Mouse (Mus musculus): Measurements from ENCODE around the gene Oxct1. TPM values are rescaled to one million over a fixed set of nuclear protein-coding genes. Genes with fewer than 3 reads are reported as not detected.

The Oxct1 gene
- polyA plus RNA-seq, 1 experiment from 2014 or later: 23.5 TPM

GRCm38 (mm10) chr15:4087446-4087845 lies 61.3 kb downstream of the Oxct1 start:
- H3K9me3 ChIP-seq (replicated peaks; ENCODE audit: control insufficient read depth, low read length): no peaks in the 10 kb centered on the region
- no peak overlapping the region for H3K4me2 ChIP-seq (ENCODE audit: low read depth, low read length)
- no peaks in the 10 kb centered on the region for H3K4me1 ChIP-seq (ENCODE audit: control insufficient read depth, low read depth, low read length)
- no peak overlapping the region for H3K4me3 ChIP-seq (ENCODE audit: low read depth, low read length)
- 66% methylated on average over 4 of the region's 4 CpGs for WGBS (ENCODE audit: insufficient replicate concordance)
- no peak for ATAC-seq (ENCODE audit: low read depth)
- H3K36me3 ChIP-seq (ENCODE audit: control insufficient read depth, insufficient read depth): no peaks in the 10 kb centered on the region
- no peak overlapping the region for H3K9ac ChIP-seq (ENCODE audit: low read depth, low read length)
- H3K27me3 ChIP-seq (ENCODE audit: control insufficient read depth, insufficient read depth, low read depth, low read length): no peaks in the 10 kb centered on the region
- H3K27ac ChIP-seq (ENCODE audit: low read length): no peak overlapping the region

- no peaks in the 10 kb centered on the region for H3K27me3 ChIP-seq (ENCODE audit: control insufficient read depth, insufficient read depth, low read depth, low read length)
- no peak overlapping the region for H3K27ac ChIP-seq (ENCODE audit: low read length)
- ATAC-seq (ENCODE audit: low read depth): no peak
- H3K4me3 ChIP-seq (ENCODE audit: low read depth, low read length): no peak overlapping the region
- H3K9ac ChIP-seq (ENCODE audit: low read depth, low read length): no peak overlapping the region
- WGBS (ENCODE audit: insufficient replicate concordance): 75% methylated on average over 7 of the region's 7 CpGs
- H3K4me1 ChIP-seq (ENCODE audit: control insufficient read depth, low read depth, low read length): no peaks in the 10 kb centered on the region
- H3K9me3 ChIP-seq (replicated peaks; ENCODE audit: control insufficient read depth, low read length): no peaks in the 10 kb centered on the region
- H3K36me3 ChIP-seq (ENCODE audit: control insufficient read depth, insufficient read depth): no peaks in the 10 kb centered on the region
- H3K4me2 ChIP-seq (ENCODE audit: low read depth, low read length): no peak overlapping the region
Measured at GRCm38 (mm10) chr15:4087914-4088313, 61.7 kb downstream of the Oxct1 start.

GRCm38 (mm10) chr15:4090601-4091000 lies 64.4 kb downstream of the Oxct1 start:
- Histone ChIP-seq H3K4me3 (ENCODE audit: low read depth, low read length) (no peak overlapping the region), H3K4me1 (ENCODE audit: control insufficient read depth, low read depth, low read length) (no peaks in the 10 kb centered on the region), H3K27ac (ENCODE audit: low read length) (no peak overlapping the region), H3K4me2 (ENCODE audit: low read depth, low read length) (no peak overlapping the region), H3K27me3 (ENCODE audit: control insufficient read depth, insufficient read depth, low read depth, low read length) (no peaks in the 10 kb centered on the region), H3K36me3 (ENCODE audit: control insufficient read depth, insufficient read depth) (no peaks in the 10 kb centered on the region), H3K9ac (ENCODE audit: low read depth, low read length) (no peak overlapping the region), H3K9me3 (replicated peaks; ENCODE audit: control insufficient read depth, low read length) (no peaks in the 10 kb centered on the region)
- WGBS (ENCODE audit: insufficient replicate concordance): 60% methylated on average over 3 of the region's 3 CpGs
- ATAC-seq (ENCODE audit: low read depth): no peak

GRCm38 (mm10) chr15:4092586-4092985 lies 66.4 kb downstream of the Oxct1 start:
- no peak for ATAC-seq (ENCODE audit: low read depth)
- 72% methylated on average over 2 of the region's 2 CpGs for WGBS (ENCODE audit: insufficient replicate concordance)

GRCm38 (mm10) chr15:4100341-4100921 lies 74.2 kb downstream of the Oxct1 start:
- H3K27me3 ChIP-seq (ENCODE audit: control insufficient read depth, insufficient read depth, low read depth, low read length): no peaks in the 10 kb centered on the region
- no peak overlapping the region for H3K27ac ChIP-seq (ENCODE audit: low read length)
- ATAC-seq (ENCODE audit: low read depth): no peak
- no peaks in the 10 kb centered on the region for H3K36me3 ChIP-seq (ENCODE audit: control insufficient read depth, insufficient read depth)
- H3K4me3 ChIP-seq (ENCODE audit: low read depth, low read length): no peak overlapping the region
- H3K9me3 ChIP-seq (replicated peaks; ENCODE audit: control insufficient read depth, low read length): no peaks in the 10 kb centered on the region
- WGBS (ENCODE audit: insufficient replicate concordance): 80% methylated on average over 10 of the region's 10 CpGs
- H3K4me2 ChIP-seq (ENCODE audit: low read depth, low read length): no peak overlapping the region
- H3K9ac ChIP-seq (ENCODE audit: low read depth, low read length): no peak overlapping the region
- H3K4me1 ChIP-seq (ENCODE audit: control insufficient read depth, low read depth, low read length): no peaks in the 10 kb centered on the region

More at GRCm38 (mm10) chr15:4092586-4092985, 66.4 kb downstream of the Oxct1 start:
- H3K4me1 ChIP-seq (ENCODE audit: control insufficient read depth, low read depth, low read length): no peaks in the 10 kb centered on the region
- no peak overlapping the region for H3K27ac ChIP-seq (ENCODE audit: low read length)
- H3K9me3 ChIP-seq (replicated peaks; ENCODE audit: control insufficient read depth, low read length): no peaks in the 10 kb centered on the region
- no peaks in the 10 kb centered on the region for H3K36me3 ChIP-seq (ENCODE audit: control insufficient read depth, insufficient read depth)
- H3K9ac ChIP-seq (ENCODE audit: low read depth, low read length): no peak overlapping the region
- H3K4me3 ChIP-seq (ENCODE audit: low read depth, low read length): no peak overlapping the region
- no peaks in the 10 kb centered on the region for H3K27me3 ChIP-seq (ENCODE audit: control insufficient read depth, insufficient read depth, low read depth, low read length)
- no peak overlapping the region for H3K4me2 ChIP-seq (ENCODE audit: low read depth, low read length)

- Histone ChIP-seq H3K27ac (ENCODE audit: low read length) (no peak overlapping the region), H3K36me3 (ENCODE audit: control insufficient read depth, insufficient read depth) (no peaks in the 10 kb centered on the region), H3K27me3 (ENCODE audit: control insufficient read depth, insufficient read depth, low read depth, low read length) (no peaks in the 10 kb centered on the region), H3K4me2 (ENCODE audit: low read depth, low read length) (no peak overlapping the region), H3K9me3 (replicated peaks; ENCODE audit: control insufficient read depth, low read length) (no peaks in the 10 kb centered on the region), H3K4me1 (ENCODE audit: control insufficient read depth, low read depth, low read length) (no peaks in the 10 kb centered on the region), H3K4me3 (ENCODE audit: low read depth, low read length) (no peak overlapping the region), H3K9ac (ENCODE audit: low read depth, low read length) (no peak overlapping the region)
- WGBS (ENCODE audit: insufficient replicate concordance): 73% methylated on average over 10 of the region's 10 CpGs
- no peak for ATAC-seq (ENCODE audit: low read depth)
Measured at GRCm38 (mm10) chr15:4101025-4101424, 74.8 kb downstream of the Oxct1 start.

- H3K27ac ChIP-seq (ENCODE audit: low read length): no peak overlapping the region
- no peak overlapping the region for H3K4me2 ChIP-seq (ENCODE audit: low read depth, low read length)
- no peak overlapping the region for H3K4me3 ChIP-seq (ENCODE audit: low read depth, low read length)
- no peaks in the 10 kb centered on the region for H3K36me3 ChIP-seq (ENCODE audit: control insufficient read depth, insufficient read depth)
- no peak for ATAC-seq (ENCODE audit: low read depth)
- WGBS (ENCODE audit: insufficient replicate concordance): 72% methylated on average over 12 of the region's 12 CpGs
- H3K4me1 ChIP-seq (ENCODE audit: control insufficient read depth, low read depth, low read length): no peaks in the 10 kb centered on the region
- H3K9me3 ChIP-seq (replicated peaks; ENCODE audit: control insufficient read depth, low read length): no peaks in the 10 kb centered on the region
- H3K27me3 ChIP-seq (ENCODE audit: control insufficient read depth, insufficient read depth, low read depth, low read length): no peaks in the 10 kb centered on the region
- no peak overlapping the region for H3K9ac ChIP-seq (ENCODE audit: low read depth, low read length)
Measured at GRCm38 (mm10) chr15:4104319-4104718, 78.1 kb downstream of the Oxct1 start.

GRCm38 (mm10) chr15:4105498-4105897 lies 79.3 kb downstream of the Oxct1 start:
- 53% methylated on average over 4 of the region's 4 CpGs for WGBS (ENCODE audit: insufficient replicate concordance)

GRCm38 (mm10) chr15:4119962-4120361 lies 93.8 kb downstream of the Oxct1 start:
- WGBS (ENCODE audit: insufficient replicate concordance): 78% methylated on average over 6 of the region's 6 CpGs
- H3K9ac ChIP-seq (ENCODE audit: low read depth, low read length): no peak overlapping the region
- no peak overlapping the region for H3K4me3 ChIP-seq (ENCODE audit: low read depth, low read length)
- no peaks in the 10 kb centered on the region for H3K27me3 ChIP-seq (ENCODE audit: control insufficient read depth, insufficient read depth, low read depth, low read length)
- no peak overlapping the region for H3K4me2 ChIP-seq (ENCODE audit: low read depth, low read length)
- no peaks in the 10 kb centered on the region for H3K9me3 ChIP-seq (replicated peaks; ENCODE audit: control insufficient read depth, low read length)
- no peaks in the 10 kb centered on the region for H3K4me1 ChIP-seq (ENCODE audit: control insufficient read depth, low read depth, low read length)
- ATAC-seq (ENCODE audit: low read depth): no peak
- no peak overlapping the region for H3K27ac ChIP-seq (ENCODE audit: low read length)
- H3K36me3 ChIP-seq (ENCODE audit: control insufficient read depth, insufficient read depth): no peaks in the 10 kb centered on the region

More at GRCm38 (mm10) chr15:4105498-4105897, 79.3 kb downstream of the Oxct1 start:
- no peaks in the 10 kb centered on the region for H3K36me3 ChIP-seq (ENCODE audit: control insufficient read depth, insufficient read depth)
- no peak overlapping the region for H3K9ac ChIP-seq (ENCODE audit: low read depth, low read length)
- no peak for ATAC-seq (ENCODE audit: low read depth)
- H3K27ac ChIP-seq (ENCODE audit: low read length): no peak overlapping the region
- H3K9me3 ChIP-seq (replicated peaks; ENCODE audit: control insufficient read depth, low read length): no peaks in the 10 kb centered on the region
- no peak overlapping the region for H3K4me2 ChIP-seq (ENCODE audit: low read depth, low read length)
- H3K4me1 ChIP-seq (ENCODE audit: control insufficient read depth, low read depth, low read length): no peaks in the 10 kb centered on the region
- no peaks in the 10 kb centered on the region for H3K27me3 ChIP-seq (ENCODE audit: control insufficient read depth, insufficient read depth, low read depth, low read length)
- no peak overlapping the region for H3K4me3 ChIP-seq (ENCODE audit: low read depth, low read length)

All from liver, embryonic 16.5 days (tissue).